Mouse (Mus musculus): ENCODE results near the gene Abcg4. TPM values are rescaled to one million over a fixed set of nuclear protein-coding genes. Genes with fewer than 3 reads are reported as not detected.

Gene Abcg4
- polyA plus RNA-seq, 1 experiment from 2014 or later, result 1.8 TPM

- no peaks in the 10 kb centered on the region for H3K27me3 ChIP-seq
- H3K36me3 ChIP-seq, result peaks cover 29% of the 10 kb centered on the region
- peaks cover 25% of the 10 kb centered on the region for H3K4me1 ChIP-seq
- no peaks in the 10 kb centered on the region for H3K9me3 ChIP-seq
- peak overlapping the region; percentile 20 for H3K9ac ChIP-seq
- ATAC-seq (ENCODE audit: borderline replicate concordance, extremely low read depth, low FRiP score, low TSS enrichment), result no peak
- no peak overlapping the region for H3K27ac ChIP-seq
- peak overlapping the region; percentile 85 for H3K4me2 ChIP-seq
- peak overlapping the region; percentile 77; the same call in 1 of the 2 replicates for H3K4me3 ChIP-seq
- WGBS, result 62% methylated on average over 5 of the region's 5 CpGs
Observed at GRCm38 (mm10) chr9:44318076-44318825, 29.8 kb upstream of the Abcg4 start.

GRCm38 (mm10) chr9:44317452-44317851, 29.0 kb upstream of the Abcg4 start:
- Histone ChIP-seq H3K36me3 (peaks cover 37% of the 10 kb centered on the region), H3K9me3 (no peaks in the 10 kb centered on the region), H3K4me1 (peaks cover 25% of the 10 kb centered on the region), H3K4me3 (no peak overlapping the region), H3K9ac (no peak overlapping the region), H3K27ac (no peak overlapping the region), H3K27me3 (no peaks in the 10 kb centered on the region), H3K4me2 (no peak overlapping the region)
- WGBS, result 69% methylated on average over 4 of the region's 4 CpGs
- no peak for ATAC-seq (ENCODE audit: borderline replicate concordance, extremely low read depth, low FRiP score, low TSS enrichment)

- 87% methylated on average over 18 of the region's 18 CpGs for WGBS
- Histone ChIP-seq H3K9ac (no peak overlapping the region), H3K36me3 (peaks cover 40% of the 10 kb centered on the region), H3K9me3 (no peaks in the 10 kb centered on the region), H3K27me3 (no peaks in the 10 kb centered on the region), H3K4me3 (no peak overlapping the region), H3K27ac (no peak overlapping the region), H3K4me2 (no peak overlapping the region), H3K4me1 (peaks cover 25% of the 10 kb centered on the region)
- no peak for ATAC-seq (ENCODE audit: borderline replicate concordance, extremely low read depth, low FRiP score, low TSS enrichment)
Observed at GRCm38 (mm10) chr9:44314910-44315309, 26.5 kb upstream of the Abcg4 start.

GRCm38 (mm10) chr9:44314257-44314547, 25.8 kb upstream of the Abcg4 start:
- no peak overlapping the region for H3K4me2 ChIP-seq
- no peak overlapping the region for H3K27ac ChIP-seq
- no peaks in the 10 kb centered on the region for H3K27me3 ChIP-seq
- H3K9me3 ChIP-seq, result no peaks in the 10 kb centered on the region
- H3K36me3 ChIP-seq, result peaks cover 40% of the 10 kb centered on the region
- 73% methylated on average over 4 of the region's 4 CpGs for WGBS
- H3K4me3 ChIP-seq, result no peak overlapping the region
- H3K9ac ChIP-seq, result no peak overlapping the region
- H3K4me1 ChIP-seq, result peaks cover 22% of the 10 kb centered on the region
- ATAC-seq (ENCODE audit: borderline replicate concordance, extremely low read depth, low FRiP score, low TSS enrichment), result no peak

GRCm38 (mm10) chr9:44313476-44314256, 25.3 kb upstream of the Abcg4 start:
- Histone ChIP-seq H3K4me1 (peaks cover 17% of the 10 kb centered on the region), H3K27ac (no peak overlapping the region), H3K27me3 (no peaks in the 10 kb centered on the region), H3K4me3 (no peak overlapping the region), H3K9me3 (no peaks in the 10 kb centered on the region), H3K9ac (no peak overlapping the region), H3K4me2 (no peak overlapping the region), H3K36me3 (peaks cover 40% of the 10 kb centered on the region)
- ATAC-seq (ENCODE audit: borderline replicate concordance, extremely low read depth, low FRiP score, low TSS enrichment), result no peak
- 71% methylated on average over 19 of the region's 19 CpGs for WGBS

GRCm38 (mm10) chr9:44311136-44312134, 23.0 kb upstream of the Abcg4 start:
- Histone ChIP-seq H3K4me1 (peaks cover 3% of the 10 kb centered on the region; the same call in 1 of the 2 replicates), H3K9me3 (no peaks in the 10 kb centered on the region), H3K9ac (peak overlapping the region; percentile 3; the same call in 1 of the 2 replicates), H3K27ac (peak overlapping the region; percentile 54), H3K27me3 (no peaks in the 10 kb centered on the region), H3K4me2 (peak overlapping the region; percentile 36), H3K36me3 (peaks cover 40% of the 10 kb centered on the region), H3K4me3 (no peak overlapping the region; the same call in 1 of the 2 replicates)
- WGBS, result 18% methylated on average over 27 of the region's 27 CpGs
- peak; percentile 70; the same call in 1 of the 2 replicates for ATAC-seq (ENCODE audit: borderline replicate concordance, extremely low read depth, low FRiP score, low TSS enrichment)

GRCm38 (mm10) chr9:44310750-44311135, 22.3 kb upstream of the Abcg4 start:
- peak overlapping the region; percentile 36 for H3K4me2 ChIP-seq
- H3K9ac ChIP-seq, result peak overlapping the region; percentile 3; the same call in 1 of the 2 replicates
- peaks cover 3% of the 10 kb centered on the region; the same call in 1 of the 2 replicates for H3K4me1 ChIP-seq
- no peak for ATAC-seq (ENCODE audit: borderline replicate concordance, extremely low read depth, low FRiP score, low TSS enrichment)
- no peaks in the 10 kb centered on the region for H3K27me3 ChIP-seq
- H3K4me3 ChIP-seq, result no peak overlapping the region
- peak overlapping the region; percentile 54; the same call in 1 of the 2 replicates for H3K27ac ChIP-seq
- H3K9me3 ChIP-seq, result no peaks in the 10 kb centered on the region
- 38% methylated on average over 10 of the region's 10 CpGs for WGBS
- H3K36me3 ChIP-seq, result peaks cover 36% of the 10 kb centered on the region

GRCm38 (mm10) chr9:44309756-44310155, 21.3 kb upstream of the Abcg4 start:
- 58% methylated on average over 3 of the region's 3 CpGs for WGBS
- Histone ChIP-seq H3K27ac (no peak overlapping the region), H3K36me3 (peaks cover 26% of the 10 kb centered on the region), H3K9ac (no peak overlapping the region), H3K4me1 (peaks cover 5% of the 10 kb centered on the region), H3K4me3 (no peak overlapping the region), H3K27me3 (no peaks in the 10 kb centered on the region), H3K9me3 (no peaks in the 10 kb centered on the region), H3K4me2 (no peak overlapping the region)
- ATAC-seq (ENCODE audit: borderline replicate concordance, extremely low read depth, low FRiP score, low TSS enrichment), result no peak

GRCm38 (mm10) chr9:44307248-44307647, 18.8 kb upstream of the Abcg4 start:
- Histone ChIP-seq H3K4me3 (no peak overlapping the region), H3K27me3 (no peaks in the 10 kb centered on the region), H3K4me2 (no peak overlapping the region), H3K9me3 (no peaks in the 10 kb centered on the region), H3K27ac (no peak overlapping the region), H3K4me1 (peaks cover 17% of the 10 kb centered on the region), H3K9ac (no peak overlapping the region), H3K36me3 (peaks cover 5% of the 10 kb centered on the region)
- 67% methylated on average over 2 of the region's 2 CpGs for WGBS
- no peak for ATAC-seq (ENCODE audit: borderline replicate concordance, extremely low read depth, low FRiP score, low TSS enrichment)

GRCm38 (mm10) chr9:44306532-44306931, 18.1 kb upstream of the Abcg4 start:
- Histone ChIP-seq H3K36me3 (peaks cover 12% of the 10 kb centered on the region), H3K27me3 (no peaks in the 10 kb centered on the region), H3K9me3 (no peaks in the 10 kb centered on the region), H3K9ac (no peak overlapping the region), H3K27ac (no peak overlapping the region), H3K4me2 (no peak overlapping the region), H3K4me3 (no peak overlapping the region), H3K4me1 (peaks cover 17% of the 10 kb centered on the region)
- ATAC-seq (ENCODE audit: borderline replicate concordance, extremely low read depth, low FRiP score, low TSS enrichment), result no peak
- WGBS, result 86% methylated on average over 6 of the region's 6 CpGs

- Histone ChIP-seq H3K4me2 (peak within 1 kb of the TSS; percentile 73), H3K36me3 (peaks cover 19% of the 10 kb centered on the region), H3K9me3 (no peaks in the 10 kb centered on the region), H3K4me3 (peak within 1 kb of the TSS; percentile 94), H3K4me1 (peaks cover 14% of the 10 kb centered on the region), H3K9ac (peak within 1 kb of the TSS; percentile 91), H3K27me3 (no peaks in the 10 kb centered on the region), H3K27ac (peak within 1 kb of the TSS; percentile 69)
- ATAC-seq (ENCODE audit: borderline replicate concordance, extremely low read depth, low FRiP score, low TSS enrichment), result peak; percentile 99
- WGBS, result 0% methylated on average over 48 of the region's 54 CpGs
Observed at GRCm38 (mm10) chr9:44305466-44306079, 17.2 kb upstream of the Abcg4 start, which contains the start of gene Hinfp. Gene Hinfp (minus strand): TSS chr9:44305671.
